Mouse (Mus musculus) embryonic facial prominence, embryonic 14.5 days (tissue): ENCODE results near the gene Fut4. TPM values are rescaled to one million over a fixed set of nuclear protein-coding genes. Genes with fewer than 3 reads are reported as not detected.
A peak's percentile ranks its signal among the peaks of the same experiment; 100 is the strongest.

Experiments used
- ATAC-seq: fragments of 200-750 bp; cut with Nextera tagmentation; 2 replicates; pipeline ENCODE4 v1.8.0; 2017; ENCODE audit warnings: low read depth, moderate number of reproducible peaks, moderate TSS enrichment
- DNase-seq: peaks from one replicate; pipeline ENCODE4 v3.0.0-alpha.2; 2015; ENCODE audit warnings: low spot score
- H3K27ac ChIP-seq: fragments of 300-500 bp; sonication (generic); replicated peaks from 2 replicates; pipeline ENCODE4 v1.5.1; 2014; ENCODE audit warnings: low read depth, mild to moderate bottlenecking, low read length, moderate library complexity
- H3K27me3 ChIP-seq: fragments of 300-500 bp; sonication (generic); replicated peaks from 2 replicates; pipeline ENCODE4 v1.6.1; 2014; ENCODE audit warnings: low read length; ENCODE audit not compliant: control insufficient read depth, insufficient read depth
- H3K36me3 ChIP-seq: fragments of 300-500 bp; sonication (generic); 2 replicates; pipeline ENCODE4 v1.6.1; 2014; ENCODE audit warnings: low read length, mixed read lengths; ENCODE audit not compliant: control insufficient read depth, insufficient read depth
- H3K4me1 ChIP-seq: fragments of 300-500 bp; sonication (generic); 2 replicates; pipeline ENCODE4 v1.6.1; 2014; ENCODE audit warnings: antibody characterized with exemption, low read length; ENCODE audit not compliant: control insufficient read depth, insufficient read depth
- H3K4me2 ChIP-seq: fragments of 300-500 bp; sonication (generic); 2 replicates; pipeline ENCODE4 v1.6.1; 2014; ENCODE audit warnings: low read depth, mild to moderate bottlenecking, low read length, moderate library complexity, mixed read lengths
- H3K4me3 ChIP-seq: fragments of 300-500 bp; sonication (generic); 2 replicates; pipeline ENCODE4 v1.5.1; 2014; ENCODE audit warnings: low read depth, mild to moderate bottlenecking, low read length
- H3K9ac ChIP-seq: fragments of 300-500 bp; sonication (generic); 2 replicates; pipeline ENCODE4 v1.6.1; 2014; ENCODE audit warnings: low read depth, mild to moderate bottlenecking, low read length, moderate library complexity, mixed read lengths
- H3K9me3 ChIP-seq: fragments of 300-500 bp; sonication (generic); 2 replicates; pipeline ENCODE4 v1.6.1; 2016; ENCODE audit warnings: low read length; ENCODE audit not compliant: control insufficient read depth
- WGBS: fragments of 180-500 bp; shearing (Covaris S2); extraction: QIAGEN DNeasy Blood & Tissue Kit; methylation state at CpG from one replicate; pipeline ENCODE4 v1.1.7; 2014; 5-methylcytosine and 5-hydroxymethylcytosine counted together
- polyA plus RNA-seq: library from polyadenylated mRNA; unstranded; fragments of >200 nt; fragmentation: Nextera tagmentation; extraction: Ambion mirVana; gene quantifications from 2 replicates; pipeline ENCODE4 v1.2.1, GENCODE M21; 2014

Gene Fut4
- polyA plus RNA-seq, 1 experiment from 2014 or later: 1.9 TPM

GRCm38 (mm10) chr9:14764765-14765164 is 12.6 kb upstream of the Fut4 start:
- peak; percentile 39; the same call in 1 of the 2 replicates for ATAC-seq
- no peaks in the 10 kb centered on the region for H3K9me3 ChIP-seq
- 22% methylated on average over 7 of the region's 7 CpGs for WGBS

DNA sequence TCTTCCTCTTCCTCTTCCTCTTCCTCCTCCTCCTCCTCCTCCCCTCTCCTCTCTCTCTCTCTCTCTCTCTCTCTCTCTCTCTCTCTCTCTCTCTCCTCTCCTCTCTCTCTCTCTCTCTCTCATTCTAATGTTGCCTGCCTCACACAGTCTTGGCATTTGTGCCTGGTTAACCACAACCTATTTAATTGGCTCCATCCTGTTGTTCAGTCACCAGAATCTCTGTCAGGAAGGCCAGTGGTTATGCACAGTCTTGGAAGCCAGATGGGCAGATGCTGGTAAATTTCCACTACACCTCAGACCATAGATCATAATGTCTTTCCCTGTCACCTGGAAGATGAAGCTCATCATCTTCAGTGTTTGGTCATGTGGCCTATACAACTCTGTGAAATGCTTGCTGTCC is 7.1 kb upstream of the Fut4 start:
- H3K4me2 ChIP-seq: no peak overlapping the region
- no peak overlapping the region for H3K4me3 ChIP-seq
- H3K9me3 ChIP-seq: no peaks in the 10 kb centered on the region
- H3K36me3 ChIP-seq: no peaks in the 10 kb centered on the region
- H3K27ac ChIP-seq: no peak overlapping the region
- no peaks in the 10 kb centered on the region for H3K4me1 ChIP-seq
- no peaks in the 10 kb centered on the region for H3K27me3 ChIP-seq
- DNase-seq: no peak
- H3K9ac ChIP-seq: no peak overlapping the region
- no peak for ATAC-seq

More at GRCm38 (mm10) chr9:14764765-14765164, 12.6 kb upstream of the Fut4 start:
- H3K9ac ChIP-seq: no peak overlapping the region
- peak; percentile 52 for DNase-seq
- H3K4me2 ChIP-seq: no peak overlapping the region
- no peak overlapping the region for H3K27ac ChIP-seq
- no peaks in the 10 kb centered on the region for H3K4me1 ChIP-seq
- H3K36me3 ChIP-seq: no peaks in the 10 kb centered on the region
- no peaks in the 10 kb centered on the region for H3K27me3 ChIP-seq
- H3K4me3 ChIP-seq: no peak overlapping the region

- 71% methylated on average over 7 of the region's 7 CpGs for WGBS
- H3K9ac ChIP-seq: no peak overlapping the region
- H3K4me3 ChIP-seq: no peak overlapping the region
- H3K27ac ChIP-seq: no peak overlapping the region
- H3K4me1 ChIP-seq: no peaks in the 10 kb centered on the region
- no peak for ATAC-seq
- no peaks in the 10 kb centered on the region for H3K36me3 ChIP-seq
- no peak for DNase-seq
- no peaks in the 10 kb centered on the region for H3K9me3 ChIP-seq
- H3K27me3 ChIP-seq: no peaks in the 10 kb centered on the region
- H3K4me2 ChIP-seq: no peak overlapping the region
Observed at GRCm38 (mm10) chr9:14758590-14758989, 6.4 kb upstream of the Fut4 start.

DNA sequence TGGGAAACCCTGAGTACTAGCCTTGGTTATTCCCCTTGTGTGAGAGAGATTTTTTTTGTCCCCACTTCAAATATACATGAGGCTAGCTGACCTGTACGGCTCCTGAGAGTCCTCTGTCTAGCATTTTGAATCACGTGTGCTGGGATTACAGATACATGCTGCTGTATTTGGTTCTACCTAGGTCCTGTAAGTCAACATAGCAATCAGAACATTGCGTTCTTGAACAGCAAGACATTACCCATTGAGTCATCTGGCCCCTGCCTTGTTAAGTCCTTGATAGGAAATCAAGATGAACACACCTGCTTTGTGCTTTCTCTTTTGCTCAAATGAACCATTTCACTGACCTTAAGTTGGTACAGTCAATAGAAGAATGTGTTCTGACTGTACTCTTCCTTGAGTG is 2.3 kb upstream of the Fut4 start:
- no peak overlapping the region for H3K9ac ChIP-seq
- H3K9me3 ChIP-seq: no peaks in the 10 kb centered on the region
- no peaks in the 10 kb centered on the region; the same call in none of the 2 replicates for H3K4me1 ChIP-seq
- peaks cover 6% of the 10 kb centered on the region; the same call in 1 of the 2 replicates for H3K27me3 ChIP-seq
- no peak overlapping the region for H3K4me2 ChIP-seq
- H3K4me3 ChIP-seq: no peak overlapping the region
- ATAC-seq: no peak
- WGBS: 79% methylated on average over 3 of the region's 3 CpGs
- H3K27ac ChIP-seq: no peak overlapping the region
- no peak for DNase-seq
- H3K36me3 ChIP-seq: no peaks in the 10 kb centered on the region

DNA sequence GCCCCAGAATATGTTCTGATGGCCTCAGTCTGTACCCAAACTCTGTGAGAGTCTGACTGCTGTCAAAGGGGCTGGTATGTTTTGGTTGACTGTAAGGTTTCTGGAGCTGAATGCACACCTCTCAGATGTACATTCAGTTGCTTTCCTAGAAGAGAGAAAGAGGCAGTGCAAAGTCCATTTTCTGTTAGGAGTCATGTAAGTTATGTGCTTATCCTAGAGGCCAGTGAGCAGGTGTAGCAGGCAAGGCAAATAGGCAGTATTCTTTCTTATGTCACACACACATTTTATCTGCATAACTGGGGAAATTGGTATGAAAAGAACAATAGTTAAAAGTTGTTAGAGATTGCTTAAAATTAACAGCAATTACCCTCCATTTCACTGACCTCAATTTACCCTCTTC is 1.8 kb upstream of the Fut4 start:
- no peaks in the 10 kb centered on the region; the same call in none of the 2 replicates for H3K4me1 ChIP-seq
- H3K9me3 ChIP-seq: no peaks in the 10 kb centered on the region
- H3K9ac ChIP-seq: no peak overlapping the region
- ATAC-seq (no peak), DNase-seq (no peak)
- H3K27me3 ChIP-seq: peaks cover 6% of the 10 kb centered on the region; the same call in 1 of the 2 replicates
- H3K4me3 ChIP-seq: no peak overlapping the region
- no peak overlapping the region for H3K27ac ChIP-seq
- no peak overlapping the region for H3K4me2 ChIP-seq
- H3K36me3 ChIP-seq: no peaks in the 10 kb centered on the region

GRCm38 (mm10) chr9:14751503-14752000 is 641 bp downstream of the Fut4 start:
- peak; percentile 55 for ATAC-seq
- Histone ChIP-seq H3K9me3 (no peaks in the 10 kb centered on the region), H3K4me3 (peak overlapping the region; percentile 57), H3K27me3 (peaks cover 6% of the 10 kb centered on the region; the same call in 1 of the 2 replicates), H3K9ac (peak overlapping the region; percentile 73), H3K36me3 (no peaks in the 10 kb centered on the region), H3K27ac (no peak overlapping the region), H3K4me2 (peak overlapping the region; percentile 91), H3K4me1 (no peaks in the 10 kb centered on the region; the same call in none of the 2 replicates)
- 1% methylated on average over 28 of the region's 50 CpGs for whole genome bisulfite sequencing
- peak; percentile 29 for DNase-seq

DNA sequence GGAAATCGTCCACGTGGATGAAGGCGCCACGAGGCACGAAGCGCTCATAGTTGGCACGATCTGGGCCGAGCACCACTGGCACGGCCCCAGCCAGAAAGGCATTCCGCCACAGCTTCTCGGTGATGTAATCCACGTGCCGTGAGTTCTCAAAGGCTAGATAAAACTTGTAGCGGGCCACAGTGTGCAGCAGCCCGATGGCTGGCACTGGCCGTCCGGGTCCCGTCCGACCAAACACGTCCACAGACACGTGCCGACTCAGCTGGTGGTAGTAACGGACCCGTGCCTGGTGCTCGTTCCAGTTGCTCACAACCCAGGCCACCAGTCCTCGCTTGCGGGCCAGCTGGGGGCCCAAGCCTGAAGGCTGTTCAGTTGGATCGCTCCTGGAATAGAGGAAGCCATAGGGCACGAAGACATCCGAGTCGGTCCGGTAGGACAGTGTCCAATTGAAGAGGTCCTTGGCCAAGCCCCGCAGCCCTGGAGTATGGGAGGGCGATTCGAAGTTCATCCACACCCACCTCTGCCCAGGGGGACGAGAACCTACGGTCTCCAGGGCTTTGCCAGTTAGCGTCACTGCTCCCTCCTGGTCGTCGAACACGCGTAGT is 1.2 kb downstream of the Fut4 start:
- peak overlapping the region; percentile 57 for H3K4me3 ChIP-seq
- ATAC-seq (no peak), DNase-seq (no peak)
- H3K9me3 ChIP-seq: no peaks in the 10 kb centered on the region
- no peaks in the 10 kb centered on the region for H3K36me3 ChIP-seq
- peak overlapping the region; percentile 91 for H3K4me2 ChIP-seq
- peaks cover 6% of the 10 kb centered on the region; the same call in 1 of the 2 replicates for H3K27me3 ChIP-seq
- WGBS: 58% methylated on average over 42 of the region's 42 CpGs
- H3K9ac ChIP-seq: peak overlapping the region; percentile 73
- H3K27ac ChIP-seq: no peak overlapping the region
- peaks cover 3% of the 10 kb centered on the region for H3K4me1 ChIP-seq

DNA sequence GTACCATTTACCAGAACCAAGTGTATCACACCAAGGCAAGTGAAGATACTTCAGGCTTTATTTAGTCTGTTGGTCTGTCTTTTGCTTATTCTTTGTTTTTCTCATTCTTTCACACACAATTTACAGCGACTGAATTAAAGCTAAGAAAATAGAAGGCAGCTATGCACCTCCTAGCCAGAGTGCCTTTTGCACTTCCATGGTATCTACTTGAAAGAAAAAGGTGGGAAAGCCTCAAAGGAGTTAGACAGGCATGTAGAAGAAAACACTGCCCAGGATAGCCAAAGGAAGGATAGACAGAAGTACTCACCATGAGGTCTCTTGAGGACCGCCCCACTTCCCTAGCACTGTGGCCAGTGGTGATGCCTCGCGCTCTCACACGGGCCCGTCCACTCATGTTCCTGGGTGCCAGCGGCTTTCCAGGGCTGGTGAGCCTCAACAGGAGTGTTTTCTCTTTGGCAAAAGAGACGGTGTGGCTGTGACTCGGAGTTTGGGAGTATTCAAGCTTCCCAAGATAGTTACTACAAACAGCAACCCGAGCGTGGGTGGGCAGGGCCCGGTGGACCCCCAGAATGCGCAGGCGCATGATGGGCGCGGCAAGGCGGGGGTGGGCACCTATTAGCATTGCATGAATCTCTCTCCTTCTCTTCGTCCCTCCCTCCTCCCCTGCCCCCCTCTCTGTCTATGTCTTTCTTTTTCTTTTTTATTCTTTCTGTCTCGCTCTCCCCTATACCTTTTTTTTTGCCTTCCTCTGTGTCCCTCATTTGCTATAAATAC is 11.9 kb downstream of the Fut4 start, which contains the start of gene Piwil4:
Piwil4 (minus strand) TSS at position 583 of the 774 bp plus-strand sequence.
- Histone ChIP-seq H3K36me3 (no peaks in the 10 kb centered on the region), H3K9ac (no peak within 1 kb of the TSS), H3K9me3 (no peaks in the 10 kb centered on the region), H3K4me3 (no peak within 1 kb of the TSS), H3K4me1 (no peaks in the 10 kb centered on the region), H3K27me3 (no peaks in the 10 kb centered on the region), H3K27ac (no peak within 1 kb of the TSS), H3K4me2 (no peak within 1 kb of the TSS)
- 84% methylated on average over 18 of the region's 19 CpGs for WGBS
- DNase-seq (no peak), ATAC-seq (no peak)
